Mouse (Mus musculus) MEL (cell line): Measurements from ENCODE around the gene Gcm2.

Experiments
- JUND ChIP-seq: IDR thresholded peaks from 2 replicates; pipeline ENCODE4 v1.6.1; 2011; ENCODE audit warnings: low read depth, mild to moderate bottlenecking, improper control_type of control experiment, low read length
- POLR2A ChIP-seq, 2 experiments: IDR thresholded peaks; 2 replicates each; pipeline ENCODE4 v1.6.1; 2011 to 2012; ENCODE audit warnings: low read length in 2 of 2, mild to moderate bottlenecking in 2 of 2, control low read depth in 1 of 2, improper control_type of control experiment in 1 of 2, low read depth in 1 of 2, moderate library complexity in 1 of 2; ENCODE audit not compliant: control insufficient read depth in 1 of 2, insufficient read depth in 1 of 2, poor library complexity in 1 of 2
- POLR2AphosphoS2 ChIP-seq: IDR thresholded peaks from 2 replicates; pipeline ENCODE4 v1.6.1; 2011; ENCODE audit warnings: low read length, improper control_type of control experiment
- RAD21 ChIP-seq: IDR thresholded peaks from 2 replicates; pipeline ENCODE4 v1.6.1; 2011; ENCODE audit warnings: mild to moderate bottlenecking, low read depth, low read length, improper control_type of control experiment
- TAL1 ChIP-seq: IDR thresholded peaks from 2 replicates; pipeline ENCODE4 v1.6.1; 2012; ENCODE audit warnings: mild to moderate bottlenecking, inconsistent platforms, low read length, moderate library complexity, mixed read lengths

DNA sequence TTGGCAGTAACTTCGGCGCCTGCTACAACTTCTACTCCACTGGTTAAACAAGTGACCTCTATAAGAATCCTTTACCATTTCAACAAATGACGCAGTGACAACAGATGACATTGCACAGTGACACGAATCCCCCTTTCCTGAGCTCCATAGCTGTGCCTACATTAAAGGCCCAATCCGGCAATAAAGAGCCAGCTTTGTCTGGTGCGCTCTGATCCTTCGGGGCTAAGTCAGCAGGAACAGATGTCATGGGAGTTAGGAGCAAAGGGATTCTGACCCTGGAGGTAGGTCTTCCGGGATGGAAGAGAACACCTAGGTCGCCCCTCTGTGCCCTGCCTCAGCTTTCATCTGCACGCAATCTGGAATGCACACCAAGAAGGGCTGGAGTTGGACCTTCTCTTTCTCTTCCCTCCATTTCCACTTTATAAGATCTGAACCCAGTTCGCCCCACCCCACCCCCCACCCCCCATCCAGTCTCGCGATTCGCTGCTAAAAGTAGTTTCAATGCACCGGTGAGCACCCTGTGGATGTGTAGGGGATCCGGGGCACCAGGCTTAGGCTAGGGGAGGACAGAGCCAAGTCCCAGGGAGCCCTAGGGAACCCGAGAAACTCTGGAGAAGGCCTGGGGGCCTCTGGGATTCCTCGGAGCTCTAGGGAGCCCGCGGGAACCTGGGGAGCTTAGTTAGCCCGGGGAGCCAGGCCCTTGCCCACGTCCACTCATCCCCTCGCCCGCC lies 32.0 kb downstream of the Gcm2 start:
- TF ChIP-seq RAD21 (no peak), JUND (no peak), POLR2A (IDR thresholded peaks at IDR 0.05; ENCODE audit: control insufficient read depth in 1 of 2, insufficient read depth in 1 of 2, low read depth in 1 of 2, low read length in 2 of 2, poor library complexity in 1 of 2) (no peak), POLR2AphosphoS2 (no peak), TAL1 (no peak)
